Mouse (Mus musculus) CH12.LX (cell line): Measurements from ENCODE around the gene Hyal2. TPM values are rescaled to one million over a fixed set of nuclear protein-coding genes. Genes with fewer than 3 reads are reported as not detected.
A peak's percentile ranks its signal among the peaks of the same experiment; 100 is the strongest.

ENCODE experiments used
- DNase-seq: peaks from one replicate; pipeline ENCODE4 v3.0.0-alpha.2; 2013; ENCODE audit errors: extremely low read depth
- H3K27ac ChIP-seq: 2 replicates; pipeline ENCODE4 v1.5.1; 2012; ENCODE audit warnings: low read depth, mild to moderate bottlenecking, control low read depth, moderate library complexity; ENCODE audit not compliant: insufficient read depth
- H3K27me3 ChIP-seq: replicated peaks from 2 replicates; pipeline ENCODE3; 2012; ENCODE audit warnings: inconsistent platforms
- H3K36me3 ChIP-seq, 2 experiments: replicated peaks in 1 of 2; 2 replicates each; pipeline versions ENCODE3 to v1.6.1; 2012; ENCODE audit warnings: inconsistent platforms in 1 of 2, low read length in 1 of 2, mild to moderate bottlenecking in 1 of 2, mixed read lengths in 1 of 2, moderate library complexity in 1 of 2; ENCODE audit not compliant: control insufficient read depth in 1 of 2, insufficient read depth in 1 of 2
- H3K4me1 ChIP-seq, 2 experiments: 2 replicates each; pipeline ENCODE4 v1.6.1; 2012; ENCODE audit warnings: inconsistent platforms in 1 of 2, moderate library complexity in 1 of 2; ENCODE audit not compliant: insufficient read depth in 2 of 2, control insufficient read depth in 1 of 2
- H3K4me2 ChIP-seq: 2 replicates; pipeline ENCODE4 v1.6.1; 2012; ENCODE audit warnings: low read depth, mild to moderate bottlenecking, control low read depth; ENCODE audit not compliant: poor library complexity, insufficient read depth, severe bottlenecking
- H3K4me3 ChIP-seq, 3 experiments: fragments of 150-350 bp in 1 of 3; sonication (generic) in 1 of 3; replicated peaks in 1 of 3; 2 replicates each; pipeline versions ENCODE3 to v1.5.1; 2011 to 2012; ENCODE audit warnings: low read depth in 2 of 3, low read length in 2 of 3, mild to moderate bottlenecking in 2 of 3, moderate library complexity in 2 of 3, control low read depth in 1 of 3, improper control_type of control experiment in 1 of 3, inconsistent platforms in 1 of 3, mixed read lengths in 1 of 3; ENCODE audit not compliant: poor library complexity in 1 of 3
- H3K79me2 ChIP-seq: replicated peaks from 2 replicates; pipeline ENCODE4 v1.6.1; 2012; ENCODE audit warnings: mild to moderate bottlenecking, moderate library complexity; ENCODE audit not compliant: control insufficient read depth, poor library complexity, insufficient read depth, severe bottlenecking; ENCODE audit errors: extremely low read depth
- H3K9ac ChIP-seq: 2 replicates; pipeline ENCODE4 v1.6.1; 2012; ENCODE audit warnings: low read depth, mild to moderate bottlenecking, control low read depth, moderate library complexity; ENCODE audit not compliant: insufficient read depth
- H3K9me3 ChIP-seq: replicated peaks from 2 replicates; pipeline ENCODE3; 2012; ENCODE audit warnings: low read length, inconsistent platforms, mixed read lengths
- CTCF ChIP-seq, 2 experiments: IDR thresholded peaks in 1 of 2; conservative IDR thresholded peaks in 1 of 2; 2 replicates each; pipeline ENCODE4 v1.5.1; 2011 to 2012; ENCODE audit warnings: low read depth in 2 of 2, low read length in 2 of 2, improper control_type of control experiment in 1 of 2, inconsistent platforms in 1 of 2, mild to moderate bottlenecking in 1 of 2, moderate library complexity in 1 of 2
- E2F4 ChIP-seq: IDR thresholded peaks from 2 replicates; pipeline ENCODE4 v1.6.1; 2011; ENCODE audit warnings: low read depth, low read length, improper control_type of control experiment; ENCODE audit not compliant: insufficient replicate concordance
- ELF1 ChIP-seq: IDR thresholded peaks from 2 replicates; pipeline ENCODE4 v1.6.1; 2014; ENCODE audit warnings: low read depth, mild to moderate bottlenecking, inconsistent platforms, low read length, improper control_type of control experiment
- EP300 ChIP-seq: IDR thresholded peaks from 2 replicates; pipeline ENCODE4 v1.6.1; 2011; ENCODE audit warnings: low read length, improper control_type of control experiment
- ETS1 ChIP-seq: conservative IDR thresholded peaks from 2 replicates; pipeline ENCODE4 v1.6.1; 2012; ENCODE audit warnings: low read depth, mild to moderate bottlenecking, inconsistent platforms, low read length, improper control_type of control experiment, moderate library complexity
- GABPA ChIP-seq: IDR thresholded peaks from 2 replicates; pipeline ENCODE4 v1.6.1; 2012; ENCODE audit warnings: low read depth, low read length, improper control_type of control experiment, inconsistent platforms; ENCODE audit not compliant: insufficient replicate concordance
- IRF4 ChIP-seq: IDR thresholded peaks from 2 replicates; pipeline ENCODE4 v1.6.1; 2014; ENCODE audit warnings: low read depth, mild to moderate bottlenecking, inconsistent platforms, low read length, improper control_type of control experiment
- JUND ChIP-seq: conservative IDR thresholded peaks from 2 replicates; pipeline ENCODE4 v1.6.1; 2011; ENCODE audit warnings: low read depth, low read length, improper control_type of control experiment
- KAT2A ChIP-seq: IDR thresholded peaks from 2 replicates; pipeline ENCODE4 v1.6.1; 2012; ENCODE audit warnings: low read length, improper control_type of control experiment, inconsistent platforms; ENCODE audit not compliant: insufficient replicate concordance
- MAX ChIP-seq: IDR thresholded peaks from 2 replicates; pipeline ENCODE4 v1.6.1; 2011; ENCODE audit warnings: low read length, improper control_type of control experiment
- MAZ ChIP-seq: IDR thresholded peaks from 2 replicates; pipeline ENCODE4 v1.6.1; 2012; ENCODE audit warnings: low read depth, mild to moderate bottlenecking, inconsistent platforms, low read length, improper control_type of control experiment, moderate library complexity
- MYC ChIP-seq: IDR thresholded peaks from 2 replicates; pipeline ENCODE4 v1.6.1; 2011; ENCODE audit warnings: low read depth, mild to moderate bottlenecking, improper control_type of control experiment, low read length
- NELFE ChIP-seq: IDR thresholded peaks from 2 replicates; pipeline ENCODE4 v1.6.1; 2011; ENCODE audit warnings: low read depth, low read length, improper control_type of control experiment
- NRF1 ChIP-seq: IDR thresholded peaks from 2 replicates; pipeline ENCODE4 v1.6.1; 2014; ENCODE audit warnings: low read depth, mild to moderate bottlenecking, inconsistent platforms, low read length, improper control_type of control experiment, moderate library complexity
- PAX5 ChIP-seq: IDR thresholded peaks from 2 replicates; pipeline ENCODE4 v1.6.1; 2012; ENCODE audit warnings: low read length, inconsistent platforms, mixed read lengths
- POLR2A ChIP-seq: IDR thresholded peaks from 2 replicates; pipeline ENCODE4 v1.6.1; 2011; ENCODE audit warnings: low read depth, mild to moderate bottlenecking, improper control_type of control experiment, low read length
- POLR2AphosphoS2 ChIP-seq: IDR thresholded peaks from 2 replicates; pipeline ENCODE4 v1.6.1; 2011; ENCODE audit warnings: low read depth, low read length, improper control_type of control experiment
- SIN3A ChIP-seq: IDR thresholded peaks from 2 replicates; pipeline ENCODE4 v1.6.1; 2012; ENCODE audit warnings: low read length, improper control_type of control experiment, inconsistent platforms
- SMC3 ChIP-seq: IDR thresholded peaks from 2 replicates; pipeline ENCODE4 v1.6.1; 2011; ENCODE audit warnings: low read depth, low read length, improper control_type of control experiment
- TCF12 ChIP-seq: IDR thresholded peaks from 2 replicates; pipeline ENCODE4 v1.6.1; 2014; ENCODE audit warnings: low read depth, mild to moderate bottlenecking, inconsistent platforms, low read length, improper control_type of control experiment
- USF1 ChIP-seq: IDR thresholded peaks from 2 replicates; pipeline ENCODE4 v1.6.1; 2014; ENCODE audit warnings: low read depth, mild to moderate bottlenecking, inconsistent platforms, low read length, improper control_type of control experiment
- USF2 ChIP-seq: conservative IDR thresholded peaks from 2 replicates; pipeline ENCODE4 v1.6.1; 2011; ENCODE audit warnings: low read depth, low read length, improper control_type of control experiment
- ZKSCAN1 ChIP-seq: IDR thresholded peaks from 2 replicates; pipeline ENCODE4 v1.6.1; 2012; ENCODE audit warnings: low read depth, inconsistent platforms, low read length, improper control_type of control experiment, borderline replicate concordance
- ZNF384 ChIP-seq: IDR thresholded peaks from 2 replicates; pipeline ENCODE4 v1.6.1; 2012; ENCODE audit warnings: low read depth, low read length, improper control_type of control experiment, inconsistent platforms
- dilution Hi-C: fragments of 300-500 bp; cut with MboI; formaldehyde crosslinking; loops from 2 replicates; pipeline ENCODE4 v1.14.3; 2020; ENCODE audit warnings: low sequenced_read_pairs; ENCODE audit not compliant: extremely low pct_unique_long_range_greater_than_20kb, extremely low pct_ligation_motif_present
- in situ Hi-C: fragments of 300-500 bp; cut with MboI; formaldehyde crosslinking; loops from 3 replicates; pipeline ENCODE4 v1.14.3; 2019; ENCODE audit warnings: low sequenced_read_pairs, low pct_ligation_motif_present, low pct_unique_long_range_greater_than_20kb, mixed read lengths
- polyA plus RNA-seq: library from polyadenylated mRNA; unstranded; fragments of >175 nt; gene quantifications from 2 replicates; pipeline ENCODE4 v1.2.1, GENCODE M21; 2012; ENCODE audit warnings: low read depth; ENCODE audit not compliant: insufficient read length
- total RNA-seq, 2 experiments: library from RNA; depleted of rRNA; stranded (reverse); fragments of 300-350 nt in 1 of 2; fragments of >200 nt in 1 of 2; gene quantifications; 2 replicates each; pipeline ENCODE4 v1.2.3; 2012 to 2014

The Hyal2 gene
- 26.8 and 31.8 TPM in 2 replicates for total RNA-seq (2012; rRNA removed)
- 14.6 and 16.4 TPM in 2 replicates for total RNA-seq (2014; rRNA removed)
- 23.0 and 30.9 TPM in 2 replicates for polyA plus RNA-seq

DNA sequence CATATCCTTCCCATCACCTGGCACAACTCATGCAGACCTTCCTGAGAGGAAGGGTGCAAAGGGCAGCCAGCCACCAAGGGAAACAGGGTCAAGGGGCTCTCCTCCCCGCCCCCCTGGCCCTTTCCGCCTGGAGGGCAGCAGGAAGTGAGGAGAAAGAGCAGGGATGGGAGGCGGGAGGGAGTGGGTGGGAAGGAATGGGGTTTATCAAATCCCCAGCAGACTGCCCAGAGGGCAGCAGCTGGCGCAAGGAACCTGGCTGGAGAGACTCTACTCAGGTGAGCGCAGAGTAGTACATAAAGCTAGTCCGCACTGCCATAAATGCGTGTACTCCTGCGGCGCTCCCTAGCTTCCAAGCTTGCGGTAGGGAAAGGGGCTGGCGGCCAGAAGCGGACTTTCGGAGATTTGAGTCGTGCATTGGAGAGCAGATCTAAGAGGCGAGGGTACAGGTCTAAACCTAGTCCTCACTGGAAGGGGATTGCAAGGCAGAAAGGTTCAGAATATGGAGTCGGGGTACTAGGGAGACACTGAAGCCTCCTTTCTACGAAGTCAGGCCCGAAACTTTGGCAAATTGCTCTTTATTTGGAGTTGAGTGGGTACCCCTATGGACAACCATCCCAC, at the start of gene Hyal2:
Gene Hyal2, plus strand, starts transcription at position 244 of the 618 bp plus-strand sequence.
- no peaks in the 10 kb centered on the region for H3K27me3 ChIP-seq
- TF ChIP-seq JUND (no peak), IRF4 (no peak), SMC3 (no peak), USF2 (no peak), MYC (no peak), MAZ (no peak), KAT2A (no peak), POLR2AphosphoS2 (no peak), USF1 (no peak)
- TF ChIP-seq, all 38 proteins: peak for 0
- peaks cover 9% of the 10 kb centered on the region for H3K79me2 ChIP-seq
- H3K4me2 ChIP-seq, result peak within 1 kb of the TSS; percentile 65; the same call in 1 of the 2 replicates
- no peak for DNase-seq
- peak within 1 kb of the TSS; percentile 79 for H3K9ac ChIP-seq
- H3K9me3 ChIP-seq, result no peaks in the 10 kb centered on the region
- in situ Hi-C loops (no loop called here), dilution Hi-C loops (no loop called here)
- peaks cover 23 to 54% of the 10 kb centered on the region in 2 experiments for H3K4me1 ChIP-seq
- no peak within 1 kb of the TSS for H3K27ac ChIP-seq
- H3K4me3 ChIP-seq, result peak within 1 kb of the TSS; percentile 80 to 83 (median 80)
- peaks cover 34 to 54% of the 10 kb centered on the region in 2 experiments for H3K36me3 ChIP-seq

DNA sequence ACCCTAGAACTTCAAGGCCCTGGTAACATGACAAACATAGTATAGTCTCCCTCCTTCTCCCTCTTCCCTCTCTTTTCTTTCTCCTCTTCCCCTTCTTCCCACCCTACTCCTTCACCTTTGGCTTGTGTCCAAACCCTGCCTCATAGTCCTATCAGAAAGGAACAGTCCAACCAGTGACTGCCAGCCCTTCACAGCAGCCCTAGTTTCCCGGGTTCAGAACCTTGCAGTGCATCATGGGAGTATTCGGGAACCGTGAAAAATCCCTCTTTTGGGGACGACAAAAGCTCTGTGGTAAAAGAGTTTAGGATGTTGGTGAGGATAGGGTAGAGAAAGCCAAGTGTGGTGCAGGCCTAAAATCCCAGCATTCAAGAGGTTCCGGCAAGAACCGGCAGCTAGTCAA, 47.4 kb upstream of the Hyal2 start:
- dilution Hi-C loops, result no loop called here
- H3K4me1 ChIP-seq, result peaks cover 3 to 7% of the 10 kb centered on the region in 2 experiments; a peak in 3 of 4 replicates
- DNase-seq, result no peak
- no peaks in the 10 kb centered on the region for H3K9me3 ChIP-seq
- in situ Hi-C loops, result no loop called here
- no peaks in the 10 kb centered on the region for H3K79me2 ChIP-seq
- H3K9ac ChIP-seq, result no peak overlapping the region
- H3K27ac ChIP-seq, result no peak overlapping the region
- no peak overlapping the region for H3K4me2 ChIP-seq
- H3K36me3 ChIP-seq, result no peaks in the 10 kb centered on the region
- H3K27me3 ChIP-seq, result peaks cover 81% of the 10 kb centered on the region
- TF ChIP-seq TCF12 (no peak), PAX5 (no peak), ZKSCAN1 (no peak), ETS1 (no peak), POLR2A (no peak), CTCF (conservative IDR thresholded peaks at IDR 0.05 in 1 of 2, IDR thresholded peaks at IDR 0.05 in 1 of 2; ENCODE audit: low read depth in 2 of 2, low read length in 2 of 2) (no peak), E2F4 (no peak), ZNF384 (no peak), NELFE (no peak), MAX (no peak), ELF1 (no peak), EP300 (no peak), SIN3A (no peak), POLR2AphosphoS2 (no peak), GABPA (no peak), MAZ (no peak), NRF1 (no peak), MYC (no peak)
- TF ChIP-seq, all 38 proteins: peak for 0
- no peak overlapping the region for H3K4me3 ChIP-seq
